Mouse (Mus musculus) stomach, postnatal 0 days (tissue): Measurements from ENCODE around the gene Dguok. TPM values are rescaled to one million over a fixed set of nuclear protein-coding genes. Genes with fewer than 3 reads are reported as not detected.

Experiments
- ATAC-seq: fragments of 200-750 bp; cut with Nextera tagmentation; 2 replicates; pipeline ENCODE4 v1.8.0; 2017; ENCODE audit not compliant: low FRiP score, low TSS enrichment
- DNase-seq: peaks from one replicate; pipeline ENCODE4 v3.0.0-alpha.2; 2016; ENCODE audit warnings: low spot score
- H3K27ac ChIP-seq: fragments of 300-500 bp; sonication (generic); replicated peaks from 2 replicates; pipeline ENCODE4 v1.5.1; 2014; ENCODE audit warnings: mild to moderate bottlenecking, control low read depth
- H3K27me3 ChIP-seq: fragments of 300-500 bp; sonication (generic); 2 replicates; pipeline ENCODE4 v1.6.1; 2014; ENCODE audit warnings: low read length; ENCODE audit not compliant: control insufficient read depth, insufficient read depth
- H3K36me3 ChIP-seq: fragments of 300-500 bp; sonication (generic); 2 replicates; pipeline ENCODE4 v1.6.1; 2014; ENCODE audit warnings: low read length, mixed read lengths; ENCODE audit not compliant: control insufficient read depth, insufficient read depth
- H3K4me1 ChIP-seq: fragments of 300-500 bp; sonication (generic); replicated peaks from 2 replicates; pipeline ENCODE4 v1.6.1; 2014; ENCODE audit warnings: antibody characterized with exemption; ENCODE audit not compliant: control insufficient read depth, insufficient read depth
- H3K4me2 ChIP-seq: fragments of 300-500 bp; sonication (generic); replicated peaks from 2 replicates; pipeline ENCODE4 v1.6.1; 2014; ENCODE audit warnings: low read depth, mild to moderate bottlenecking, control low read depth, moderate library complexity
- H3K4me3 ChIP-seq: fragments of 300-500 bp; sonication (generic); 2 replicates; pipeline ENCODE4 v1.5.1; 2014; ENCODE audit warnings: low read depth, low read length, control low read depth
- H3K9ac ChIP-seq: fragments of 300-500 bp; sonication (generic); 2 replicates; pipeline ENCODE4 v1.6.1; 2014; ENCODE audit warnings: mild to moderate bottlenecking, low read length, control low read depth, mixed read lengths
- H3K9me3 ChIP-seq: fragments of 300-500 bp; sonication (generic); 2 replicates; pipeline ENCODE4 v1.6.1; 2016; ENCODE audit warnings: low read length; ENCODE audit not compliant: control insufficient read depth
- CTCF ChIP-seq: IDR thresholded peaks from 2 replicates; pipeline ENCODE4 v1.5.1; 2016; ENCODE audit warnings: antibody characterized with exemption, low read depth, mild to moderate bottlenecking, moderate library complexity
- EP300 ChIP-seq: optimal IDR thresholded peaks from 2 replicates; pipeline ENCODE3; 2016; ENCODE audit warnings: antibody characterized with exemption
- WGBS: fragments of 180-500 bp; shearing (Covaris S2); extraction: QIAGEN DNeasy Blood & Tissue Kit; methylation state at CpG from one replicate; pipeline ENCODE4 v1.1.7; 2014; 5-methylcytosine and 5-hydroxymethylcytosine counted together
- polyA plus RNA-seq: library from polyadenylated mRNA; unstranded; fragments of >200 nt; fragmentation: Nextera tagmentation; extraction: Ambion mirVana; gene quantifications from 2 replicates; pipeline ENCODE4 v1.2.1, GENCODE M21; 2015

Gene Dguok
- polyA plus RNA-seq, 1 experiment from 2014 or later, result 44.2 TPM

DNA sequence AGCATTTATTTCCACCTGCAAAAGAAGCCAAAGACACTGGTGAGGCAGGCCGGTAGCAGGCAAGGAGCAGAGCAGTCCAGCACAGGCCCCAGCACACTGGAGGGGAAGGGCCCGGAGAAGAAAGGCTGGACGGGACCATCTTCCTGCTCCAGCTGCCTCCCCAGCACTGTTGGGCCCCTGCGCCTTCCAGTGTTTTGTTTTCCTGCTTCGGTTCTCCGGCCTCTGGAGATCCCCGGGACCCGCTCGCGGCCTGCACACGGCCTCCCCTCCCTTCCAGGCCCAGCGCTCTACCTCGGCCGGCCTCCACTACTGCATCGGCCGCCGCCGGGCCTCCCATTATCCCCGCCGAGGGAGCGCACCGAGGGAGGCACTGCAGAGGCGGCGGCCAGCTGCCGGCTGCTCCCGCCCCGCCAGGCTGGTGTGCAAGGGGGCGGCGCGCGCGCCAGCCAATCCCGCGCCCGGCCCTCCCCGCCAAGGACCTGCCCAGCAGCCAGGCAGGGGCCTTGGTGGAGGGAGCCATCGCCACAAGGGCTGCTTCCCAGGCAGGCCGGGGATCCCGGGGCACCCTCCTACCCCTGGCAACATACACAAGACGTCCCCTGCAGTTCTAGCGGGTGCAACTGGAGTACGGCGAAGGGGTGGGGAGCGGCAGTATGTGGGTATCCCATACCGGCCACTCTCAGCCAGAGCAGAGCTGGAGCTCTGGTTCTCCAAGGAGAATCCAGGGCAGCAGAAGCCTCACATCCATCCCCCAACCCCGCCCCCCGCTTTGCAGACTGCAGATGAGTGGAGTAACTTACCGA lies 65.3 kb downstream of the Dguok start:
- H3K9ac ChIP-seq, result peak overlapping the region; percentile 83
- peak overlapping the region; percentile 94 for H3K27ac ChIP-seq
- ATAC-seq, result peak; percentile 93
- peak; percentile 15; the same call in 1 of the 2 replicates for TF ChIP-seq CTCF
- TF ChIP-seq EP300, result no peak
- WGBS, result under 1% methylated on average over 44 of the region's 48 CpGs
- H3K9me3 ChIP-seq, result no peaks in the 10 kb centered on the region
- no peaks in the 10 kb centered on the region; the same call in 1 of the 2 replicates for H3K36me3 ChIP-seq
- no peaks in the 10 kb centered on the region for H3K27me3 ChIP-seq
- peak overlapping the region; percentile 76 for H3K4me3 ChIP-seq
- peak; percentile 94 for DNase-seq
- peaks cover 33% of the 10 kb centered on the region for H3K4me1 ChIP-seq
- peak overlapping the region; percentile 79 for H3K4me2 ChIP-seq

GRCm38 (mm10) chr6:83440510-83441258 lies 66.1 kb downstream of the Dguok start:
- DNase-seq (peak; percentile 84), ATAC-seq (peak; percentile 41)
- under 1% methylated on average over 23 of the region's 26 CpGs for WGBS
- Histone ChIP-seq H3K9ac (peak overlapping the region; percentile 83), H3K27me3 (no peaks in the 10 kb centered on the region), H3K9me3 (no peaks in the 10 kb centered on the region), H3K4me2 (peak overlapping the region; percentile 79), H3K4me1 (peaks cover 33% of the 10 kb centered on the region), H3K36me3 (no peaks in the 10 kb centered on the region; the same call in 1 of the 2 replicates), H3K4me3 (peak overlapping the region; percentile 76), H3K27ac (peak overlapping the region; percentile 94)
- TF ChIP-seq EP300 (no peak), CTCF (no peak)

- no peaks in the 10 kb centered on the region for H3K9me3 ChIP-seq
- H3K9ac ChIP-seq, result peak overlapping the region; percentile 83
- H3K4me2 ChIP-seq, result peak overlapping the region; percentile 79
- peak overlapping the region; percentile 76 for H3K4me3 ChIP-seq
- H3K27me3 ChIP-seq, result no peaks in the 10 kb centered on the region
- TF ChIP-seq CTCF, result no peak
- TF ChIP-seq EP300, result no peak
- H3K4me1 ChIP-seq, result peaks cover 33% of the 10 kb centered on the region
- peak overlapping the region; percentile 94; the same call in 1 of the 2 replicates for H3K27ac ChIP-seq
- no peaks in the 10 kb centered on the region; the same call in 1 of the 2 replicates for H3K36me3 ChIP-seq
- DNase-seq, result no peak
- 12% methylated on average over 3 of the region's 3 CpGs for WGBS
- no peak for ATAC-seq
Measured at GRCm38 (mm10) chr6:83440197-83440509, 66.6 kb downstream of the Dguok start.

- peak overlapping the region; percentile 76 for H3K4me3 ChIP-seq
- H3K9me3 ChIP-seq, result no peaks in the 10 kb centered on the region
- DNase-seq (no peak), ATAC-seq (no peak)
- peaks cover 35% of the 10 kb centered on the region for H3K4me1 ChIP-seq
- no peaks in the 10 kb centered on the region; the same call in 1 of the 2 replicates for H3K36me3 ChIP-seq
- 51% methylated on average over 5 of the region's 5 CpGs for WGBS
- no peaks in the 10 kb centered on the region for H3K27me3 ChIP-seq
- H3K4me2 ChIP-seq, result peak overlapping the region; percentile 79
- peak overlapping the region; percentile 30; the same call in 1 of the 2 replicates for H3K27ac ChIP-seq
- H3K9ac ChIP-seq, result peak overlapping the region; percentile 83; the same call in 1 of the 2 replicates
- TF ChIP-seq CTCF, result no peak
- no peak for TF ChIP-seq EP300
Measured at GRCm38 (mm10) chr6:83439781-83440180, 67.0 kb downstream of the Dguok start.

DNA sequence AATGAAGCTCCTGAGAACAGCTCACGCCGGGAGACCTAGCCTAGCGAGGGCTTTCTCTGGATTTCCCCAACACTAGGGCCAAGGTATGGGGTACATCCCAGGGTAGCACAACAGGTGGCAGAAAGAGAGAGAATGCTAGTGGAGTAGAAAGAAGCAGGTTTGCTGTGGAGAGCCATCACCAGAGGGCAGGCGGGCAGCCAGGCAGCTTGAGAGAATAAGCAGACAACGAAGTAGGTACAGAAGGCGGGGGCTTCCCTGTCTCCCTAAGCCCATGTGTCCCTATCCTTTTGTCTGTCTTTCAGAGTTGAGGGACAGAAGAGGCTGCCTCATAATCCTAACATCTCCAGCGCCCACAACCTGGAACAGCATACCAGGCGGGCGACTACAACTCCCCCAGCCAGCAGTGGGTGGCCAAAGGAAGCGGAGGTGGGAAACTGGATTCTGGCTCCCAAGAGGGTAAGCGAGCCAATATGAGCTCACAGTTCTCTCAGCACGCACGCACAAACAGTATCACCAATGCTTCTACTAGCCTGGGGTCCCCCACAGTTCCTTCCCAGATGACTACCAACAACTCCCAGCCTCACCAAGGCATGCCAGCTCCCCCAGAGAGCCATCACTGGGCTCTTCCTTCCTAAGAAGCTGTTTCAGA lies 67.5 kb downstream of the Dguok start:
- peak overlapping the region; percentile 79 for H3K4me2 ChIP-seq
- peaks cover 32% of the 10 kb centered on the region for H3K4me1 ChIP-seq
- WGBS, result 63% methylated on average over 13 of the region's 13 CpGs
- H3K9ac ChIP-seq, result peak overlapping the region; percentile 83; the same call in 1 of the 2 replicates
- H3K27ac ChIP-seq, result peak overlapping the region; percentile 30
- ATAC-seq (no peak), DNase-seq (no peak)
- no peaks in the 10 kb centered on the region; the same call in 1 of the 2 replicates for H3K36me3 ChIP-seq
- no peaks in the 10 kb centered on the region for H3K27me3 ChIP-seq
- peak overlapping the region; percentile 76; the same call in 1 of the 2 replicates for H3K4me3 ChIP-seq
- TF ChIP-seq CTCF (no peak), EP300 (no peak)
- H3K9me3 ChIP-seq, result no peaks in the 10 kb centered on the region
